ENCODE assay signal across 13 mouse cellular contexts in the genomic region with DNA sequence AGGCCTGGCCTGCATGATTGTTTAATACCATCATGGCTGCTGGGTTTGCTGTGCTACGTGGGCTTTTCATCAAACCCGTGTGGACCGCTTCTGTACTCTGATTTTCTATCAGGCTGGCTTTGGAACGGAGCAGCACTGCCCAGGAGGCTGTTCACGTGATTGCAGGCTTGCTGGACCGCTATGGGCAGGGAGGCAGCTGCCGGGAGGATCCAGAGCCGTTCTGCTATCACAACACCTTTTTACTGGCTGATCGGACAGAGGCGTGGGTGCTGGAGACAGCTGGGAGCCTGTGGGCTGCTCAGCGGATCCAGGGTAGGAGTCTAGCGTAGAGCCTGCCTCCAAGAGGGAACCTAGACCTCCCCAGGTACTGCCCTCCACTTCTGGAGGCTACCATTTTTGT. TPM values are rescaled to one million over a fixed set of nuclear protein-coding genes. Genes with fewer than 3 reads are reported as not detected.
"Had no signal": no experiment of that assay in that cellular context is flagged by ENCODE, and none has a peak within 500 bp of the region (broad histone marks: within the 10 kb centered on the region; RNA-seq: fewer than 3 reads in every experiment).

No protein-coding gene starts in this region.

- DNase-seq: layer of hippocampus, adult 9-11 months; layer of hippocampus, postnatal 36 days; lung, adult 18-20 months; right cerebral cortex, postnatal 14 days; thymus, postnatal 4 days had no signal

- H3K36me3 ChIP-seq: stomach, embryonic 15.5 days had no signal

- H3K27ac ChIP-seq: limb, embryonic 12.5 days; liver, embryonic 14.5 days; midbrain, embryonic 12.5 days; stomach, embryonic 15.5 days had no signal

- ATAC-seq: inflammation-experienced regulatory T-cells, adult 6 months; intestine, postnatal 0 days had no signal

- H3K9me3 ChIP-seq: limb, embryonic 12.5 days; midbrain, embryonic 12.5 days; stomach, embryonic 15.5 days had no signal

- H3K27me3 ChIP-seq: limb, embryonic 12.5 days; midbrain, embryonic 12.5 days; stomach, embryonic 15.5 days had no signal

- H3K9ac ChIP-seq: limb, embryonic 12.5 days; liver, embryonic 14.5 days; midbrain, embryonic 12.5 days; stomach, embryonic 15.5 days had no signal

- H3K4me2 ChIP-seq: limb, embryonic 12.5 days; midbrain, embryonic 12.5 days; stomach, embryonic 15.5 days had no signal

- H3K4me3 ChIP-seq: limb, embryonic 12.5 days; midbrain, embryonic 12.5 days; stomach, embryonic 15.5 days had no signal

RNA-seq across cellular contexts. Expression of a gene that starts 9.2 kb away (rescaled TPM):
- total RNA-seq: megakaryocyte-erythroid progenitor cell, adult 5-6 weeks had no signal
- polyA plus RNA-seq: inflammation-experienced regulatory T-cells, adult 6 months; spleen, adult 2 months had no signal
